Comparison of ENCODE assay signal across 8 mouse cellular contexts in genomic region chr11:88140066-88141060, GRCm38 (mm10). TPM values are rescaled to one million over a fixed set of nuclear protein-coding genes. Genes with fewer than 3 reads are reported as not detected.
A peak's percentile ranks its signal among the peaks of the same experiment; 100 is the strongest.
DNase-seq lines count a peak whose midpoint lies in the region; ATAC-seq lines count a peak whose summit lies in the region.
"Had no signal": no experiment of that assay in that cellular context is flagged by ENCODE, and none has a peak within 500 bp of the region (broad histone marks: within the 10 kb centered on the region; RNA-seq: fewer than 3 reads in every experiment).

No protein-coding gene starts in this region.

- H3K4me2 ChIP-seq in hindbrain, embryonic 15.5 days, result no peak overlapping the region

- H3K9me3 ChIP-seq in hindbrain, embryonic 15.5 days, result no peaks in the 10 kb centered on the region

- ATAC-seq in hindbrain, embryonic 15.5 days (ENCODE audit: low FRiP score, low read depth), result peak; percentile 61; the same call in 1 of the 2 replicates

- H3K27me3 ChIP-seq in hindbrain, embryonic 15.5 days, result no peaks in the 10 kb centered on the region

- no peak overlapping the region for H3K4me3 ChIP-seq in hindbrain, embryonic 15.5 days
- H3K4me3 ChIP-seq: limb, embryonic 12.5 days had no signal

- peak overlapping the region; percentile 84 for H3K27ac ChIP-seq in hindbrain, embryonic 15.5 days (replicated peaks)
- H3K27ac ChIP-seq: limb, embryonic 12.5 days had no signal

- no peaks in the 10 kb centered on the region for H3K36me3 ChIP-seq in hindbrain, embryonic 15.5 days

- H3K4me1 ChIP-seq in hindbrain, embryonic 15.5 days (replicated peaks), result peaks cover 46% of the 10 kb centered on the region

- 14% methylated on average over 13 of the region's 13 CpGs for WGBS in hindbrain, embryonic 15.5 days

- DNase-seq in right cerebral cortex, postnatal 25 days, result peak; percentile 34
- no peak for DNase-seq in right cerebral cortex, postnatal 14 days
- peak; percentile 49 to 61 for DNase-seq in cerebellum, postnatal 36 days
- DNase-seq in retina, embryonic 14.5 days (ENCODE audit: low spot score), result peak; percentile 66
- no peak for DNase-seq in frontal cortex, postnatal 10 days (ENCODE audit: low spot score in 2 of 2)
- no peak for DNase-seq in urinary bladder, postnatal 25 days (ENCODE audit: low spot score)

- no peak overlapping the region for H3K9ac ChIP-seq in hindbrain, embryonic 15.5 days

RNA-seq across cellular contexts. Expression of gene Cuedc1, which starts 42.5 kb away (rescaled TPM):
- 46.3 and 49.7 TPM in 2 replicates for polyA plus RNA-seq in hindbrain, embryonic 15.5 days (2015; fragmentation: Nextera tagmentation; extraction: Ambion mirVana)

Comparison
In these comparisons a context has a peak if more than half of its experiments do, and no peak if none do; other contexts are left out.
1. DNase-seq: peak in right cerebral cortex, postnatal 25 days (single experiment), cerebellum, postnatal 36 days (2 of 2) and retina, embryonic 14.5 days (single experiment); none in right cerebral cortex, postnatal 14 days (single experiment), frontal cortex, postnatal 10 days (0 of 2) and urinary bladder, postnatal 25 days (single experiment).